Mouse (Mus musculus) spleen, postnatal 0 days (tissue): ENCODE measurements around the gene Hvcn1. TPM values are rescaled to one million over a fixed set of nuclear protein-coding genes. Genes with fewer than 3 reads are reported as not detected.

Source experiments
- polyA plus RNA-seq: library from polyadenylated mRNA; unstranded; fragments of >200 nt; fragmentation: Nextera tagmentation; extraction: Ambion mirVana; gene quantifications from 2 replicates; pipeline ENCODE4 v1.2.1, GENCODE M21; 2015

Gene Hvcn1
- polyA plus RNA-seq, result 6.1 and 10.5 TPM in 2 replicates

GRCm38 (mm10) chr5:122206475-122206874 is at the start of gene Hvcn1:
TSS of gene Hvcn1 (plus strand) at chr5:122206804.

GRCm38 (mm10) chr5:122157827-122158381 is 48.7 kb upstream of the Hvcn1 start, which contains the start of gene Ppp1cc:
TSS of gene Ppp1cc (plus strand) at chr5:122158278.

GRCm38 (mm10) chr5:122263933-122264905 is 57.6 kb downstream of the Hvcn1 start, which contains the start of gene Tctn1:
TSS of gene Tctn1 (minus strand) at chr5:122264460.

GRCm38 (mm10) chr5:122284183-122285028 is 77.8 kb downstream of the Hvcn1 start, which contains the start of gene Pptc7:
TSS of gene Pptc7 (plus strand) at chr5:122284365.

Other genes with a start within 250 kb of the Hvcn1 start
- gene Cux2, start 156.7 kb upstream of the Hvcn1 start, polyA plus RNA-seq, result 0.17 and 0.27 TPM in 2 replicates
- 4.0 and 5.2 TPM in 2 replicates for gene Myl2, start 105.9 kb upstream of the Hvcn1 start, polyA plus RNA-seq
- gene Ccdc63, start 66.0 kb upstream of the Hvcn1 start, polyA plus RNA-seq, result 1.8 and 1.9 TPM in 2 replicates
- gene Ppp1cc, start 48.5 kb upstream of the Hvcn1 start, polyA plus RNA-seq, result 197 and 200 TPM in 2 replicates
- gene Tctn1, start 57.7 kb downstream of the Hvcn1 start, polyA plus RNA-seq, result 2.7 and 4.1 TPM in 2 replicates
- 5.1 and 7.0 TPM in 2 replicates for gene Pptc7, start 77.6 kb downstream of the Hvcn1 start, polyA plus RNA-seq
- gene Rad9b, start 147.4 kb downstream of the Hvcn1 start, polyA plus RNA-seq, result 4.6 and 5.2 TPM in 2 replicates
- gene Vps29, start 147.6 kb downstream of the Hvcn1 start, polyA plus RNA-seq, result 118 and 123 TPM in 2 replicates
- 58.0 and 67.6 TPM in 2 replicates for gene Gpn3, start 165.1 kb downstream of the Hvcn1 start, polyA plus RNA-seq
- gene Fam216a, start 165.6 kb downstream of the Hvcn1 start, polyA plus RNA-seq, result 30.1 and 32.6 TPM in 2 replicates
- gene Arpc3, start 185.1 kb downstream of the Hvcn1 start, polyA plus RNA-seq, result 147 and 149 TPM in 2 replicates
- 22.4 and 22.7 TPM in 2 replicates for gene Anapc7, start 214.9 kb downstream of the Hvcn1 start, polyA plus RNA-seq